Mouse (Mus musculus) kidney, adult 18-20 months (tissue): ENCODE data around the gene Paf1.

Source experiments
- DNase-seq: peaks from one replicate; pipeline ENCODE4 v3.0.0; 2021

The Paf1 gene

GRCm38 (mm10) chr7:28392429-28393271, at the start of gene Paf1, which contains the start of gene Med29:
Gene Paf1 (plus strand): TSS chr7:28392951.
Gene Med29 (minus strand): TSS chr7:28392708.
- DNase-seq, result peak; percentile 96

GRCm38 (mm10) chr7:28344637-28345036, 48.1 kb upstream of the Paf1 start:
- DNase-seq, result peak; percentile 70

- no peak for DNase-seq
Measured at GRCm38 (mm10) chr7:28347746-28348145, 45.0 kb upstream of the Paf1 start.

GRCm38 (mm10) chr7:28348601-28349000, 44.1 kb upstream of the Paf1 start:
- DNase-seq, result no peak

GRCm38 (mm10) chr7:28350155-28350883, 42.4 kb upstream of the Paf1 start, which contains the start of gene Rps16:
Gene Rps16 (plus strand): TSS chr7:28350652.
- peak; percentile 97 for DNase-seq

GRCm38 (mm10) chr7:28351676-28352191, 41.0 kb upstream of the Paf1 start:
- no peak for DNase-seq

GRCm38 (mm10) chr7:28353267-28353666, 39.5 kb upstream of the Paf1 start:
- no peak for DNase-seq

GRCm38 (mm10) chr7:28354113-28354581, 38.6 kb upstream of the Paf1 start:
- no peak for DNase-seq

GRCm38 (mm10) chr7:28354596-28354995, 38.2 kb upstream of the Paf1 start:
- no peak for DNase-seq

- no peak for DNase-seq
Measured at GRCm38 (mm10) chr7:28355221-28355620, 37.5 kb upstream of the Paf1 start.

GRCm38 (mm10) chr7:28356981-28357380, 35.8 kb upstream of the Paf1 start:
- DNase-seq, result peak; percentile 44

- no peak for DNase-seq
Measured at GRCm38 (mm10) chr7:28357984-28358383, 34.8 kb upstream of the Paf1 start.

- no peak for DNase-seq
Measured at GRCm38 (mm10) chr7:28358431-28358830, 34.3 kb upstream of the Paf1 start.

GRCm38 (mm10) chr7:28359854-28360253, 32.9 kb upstream of the Paf1 start:
- DNase-seq, result no peak

GRCm38 (mm10) chr7:28360291-28360690, 32.5 kb upstream of the Paf1 start:
- no peak for DNase-seq

GRCm38 (mm10) chr7:28361647-28362341, 31.0 kb upstream of the Paf1 start:
- DNase-seq, result no peak

- DNase-seq, result no peak
Measured at GRCm38 (mm10) chr7:28362441-28363060, 30.2 kb upstream of the Paf1 start.

- no peak for DNase-seq
Measured at GRCm38 (mm10) chr7:28367663-28368275, 25.0 kb upstream of the Paf1 start.

GRCm38 (mm10) chr7:28368276-28368920, 24.4 kb upstream of the Paf1 start:
- no peak for DNase-seq

GRCm38 (mm10) chr7:28370051-28370450, 22.7 kb upstream of the Paf1 start:
- DNase-seq, result no peak

- DNase-seq, result no peak
Measured at GRCm38 (mm10) chr7:28370977-28371513, 21.7 kb upstream of the Paf1 start.
